Mouse (Mus musculus) MEL (cell line): Measurements from ENCODE around the gene Rundc3a. TPM values are rescaled to one million over a fixed set of nuclear protein-coding genes. Genes with fewer than 3 reads are reported as not detected.

Experiments used
- DNase-seq: peaks from one replicate; pipeline ENCODE4 v3.0.0; 2011; ENCODE audit warnings: low read depth, low spot score
- H3K27ac ChIP-seq: 2 replicates; pipeline ENCODE4 v1.5.1; 2012; ENCODE audit warnings: low read depth, mild to moderate bottlenecking, control low read depth, low read length, moderate library complexity; ENCODE audit not compliant: control insufficient read depth
- H3K27me3 ChIP-seq, 2 experiments: fragments of 150-350 bp in 1 of 2; sonication (generic) in 1 of 2; 2 replicates each; pipeline ENCODE4 v1.6.1; 2012; ENCODE audit warnings: low read length in 2 of 2, mild to moderate bottlenecking in 2 of 2, improper control_type of control experiment in 1 of 2, moderate library complexity in 1 of 2; ENCODE audit not compliant: insufficient read depth in 2 of 2, control insufficient read depth in 1 of 2
- H3K36me3 ChIP-seq, 2 experiments: 2 replicates each; pipeline ENCODE4 v1.6.1; 2012 to 2014; ENCODE audit warnings: low read length in 2 of 2, improper control_type of control experiment in 1 of 2, inconsistent platforms in 1 of 2, mild to moderate bottlenecking in 1 of 2; ENCODE audit not compliant: insufficient read depth in 2 of 2, control insufficient read depth in 1 of 2
- H3K4me1 ChIP-seq, 2 experiments: fragments of 150-350 bp in 1 of 2; sonication (generic) in 1 of 2; 2 replicates each; pipeline ENCODE4 v1.6.1; 2012; ENCODE audit warnings: low read length in 2 of 2, improper control_type of control experiment in 1 of 2, mild to moderate bottlenecking in 1 of 2; ENCODE audit not compliant: insufficient read depth in 2 of 2, control insufficient read depth in 1 of 2
- H3K4me3 ChIP-seq, 2 experiments: fragments of 150-350 bp in 1 of 2; sonication (generic) in 1 of 2; 2 replicates each; pipeline ENCODE4 v1.5.1; 2012; ENCODE audit warnings: low read depth in 2 of 2, low read length in 2 of 2, mild to moderate bottlenecking in 2 of 2, moderate library complexity in 2 of 2, control low read depth in 1 of 2, improper control_type of control experiment in 1 of 2; ENCODE audit not compliant: control insufficient read depth in 1 of 2, insufficient read depth in 1 of 2
- H3K79me2 ChIP-seq: 2 replicates; pipeline ENCODE4 v1.6.1; 2012; ENCODE audit warnings: mild to moderate bottlenecking, low read length, moderate library complexity; ENCODE audit not compliant: control insufficient read depth, poor library complexity, insufficient read depth
- H3K9ac ChIP-seq: 2 replicates; pipeline ENCODE4 v1.6.1; 2012; ENCODE audit warnings: low read depth, mild to moderate bottlenecking, control low read depth, low read length, moderate library complexity; ENCODE audit not compliant: control insufficient read depth, poor library complexity, severe bottlenecking
- H3K9me3 ChIP-seq: fragments of 150-350 bp; sonication (generic); replicated peaks from 2 replicates; pipeline ENCODE4 v1.6.1; 2012; ENCODE audit warnings: mild to moderate bottlenecking, low read length, improper control_type of control experiment, moderate library complexity; ENCODE audit not compliant: insufficient read depth
- BHLHE40 ChIP-seq: IDR thresholded peaks from 2 replicates; pipeline ENCODE4 v1.6.1; 2012; ENCODE audit warnings: low read depth, mild to moderate bottlenecking, inconsistent platforms, low read length, improper control_type of control experiment, borderline replicate concordance
- CHD1 ChIP-seq: IDR thresholded peaks from 2 replicates; pipeline ENCODE4 v1.6.1; 2012; ENCODE audit warnings: low read depth, mild to moderate bottlenecking, inconsistent platforms, low read length, improper control_type of control experiment
- CHD2 ChIP-seq: IDR thresholded peaks from 2 replicates; pipeline ENCODE4 v1.6.1; 2011; ENCODE audit warnings: low read length, improper control_type of control experiment
- CTCF ChIP-seq, 3 experiments: IDR thresholded peaks in 2 of 3; conservative IDR thresholded peaks in 1 of 3; 2 replicates each; pipeline ENCODE4 v1.5.1; 2011 to 2012; ENCODE audit warnings: low read length in 3 of 3, low read depth in 2 of 3, mild to moderate bottlenecking in 2 of 3, improper control_type of control experiment in 1 of 3, inconsistent platforms in 1 of 3, mixed read lengths in 1 of 3, moderate library complexity in 1 of 3; ENCODE audit not compliant: control insufficient read depth in 1 of 3, insufficient read depth in 1 of 3, poor library complexity in 1 of 3, severe bottlenecking in 1 of 3
- E2F4 ChIP-seq: IDR thresholded peaks from 2 replicates; pipeline ENCODE4 v1.6.1; 2011; ENCODE audit warnings: low read depth, low read length, improper control_type of control experiment, borderline replicate concordance
- ELF1 ChIP-seq: IDR thresholded peaks from 2 replicates; pipeline ENCODE4 v1.6.1; 2014; ENCODE audit warnings: low read depth, mild to moderate bottlenecking, inconsistent platforms, low read length, improper control_type of control experiment, moderate library complexity
- EP300 ChIP-seq, 2 experiments: IDR thresholded peaks; 2 replicates each; pipeline ENCODE4 v1.6.1; 2011; ENCODE audit warnings: improper control_type of control experiment in 2 of 2, low read length in 2 of 2, low read depth in 1 of 2, mild to moderate bottlenecking in 1 of 2
- ETS1 ChIP-seq: IDR thresholded peaks from 2 replicates; pipeline ENCODE4 v1.6.1; 2012; ENCODE audit warnings: low read depth, mild to moderate bottlenecking, inconsistent platforms, low read length, improper control_type of control experiment, moderate library complexity
- GABPA ChIP-seq: IDR thresholded peaks from 2 replicates; pipeline ENCODE4 v1.6.1; 2012; ENCODE audit warnings: low read depth, mild to moderate bottlenecking, inconsistent platforms, low read length, improper control_type of control experiment, moderate library complexity
- GATA1 ChIP-seq: IDR thresholded peaks from 2 replicates; pipeline ENCODE4 v1.6.1; 2011; ENCODE audit warnings: low read depth, low read length, improper control_type of control experiment
- HCFC1 ChIP-seq: IDR thresholded peaks from 2 replicates; pipeline ENCODE4 v1.6.1; 2012; ENCODE audit warnings: low read depth, mild to moderate bottlenecking, inconsistent platforms, low read length, improper control_type of control experiment, moderate library complexity
- KAT2A ChIP-seq: conservative IDR thresholded peaks from 2 replicates; pipeline ENCODE4 v1.6.1; 2012; ENCODE audit warnings: low read depth, low read length, improper control_type of control experiment, inconsistent platforms
- MAX ChIP-seq: IDR thresholded peaks from 2 replicates; pipeline ENCODE4 v1.6.1; 2011; ENCODE audit warnings: low read length, improper control_type of control experiment
- MAZ ChIP-seq: IDR thresholded peaks from 2 replicates; pipeline ENCODE4 v1.6.1; 2012; ENCODE audit warnings: low read depth, mild to moderate bottlenecking, inconsistent platforms, low read length, improper control_type of control experiment
- MYC ChIP-seq: IDR thresholded peaks from 2 replicates; pipeline ENCODE4 v1.6.1; 2011; ENCODE audit warnings: low read depth, mild to moderate bottlenecking, low read length, improper control_type of control experiment, moderate library complexity
- POLR2A ChIP-seq, 2 experiments: IDR thresholded peaks; 2 replicates each; pipeline ENCODE4 v1.6.1; 2011 to 2012; ENCODE audit warnings: low read length in 2 of 2, mild to moderate bottlenecking in 2 of 2, control low read depth in 1 of 2, improper control_type of control experiment in 1 of 2, low read depth in 1 of 2, moderate library complexity in 1 of 2; ENCODE audit not compliant: control insufficient read depth in 1 of 2, insufficient read depth in 1 of 2, poor library complexity in 1 of 2
- POLR2AphosphoS5 ChIP-seq: IDR thresholded peaks from 2 replicates; pipeline ENCODE4 v1.6.1; 2012; ENCODE audit warnings: low read depth, borderline replicate concordance, mild to moderate bottlenecking, inconsistent platforms, low read length, moderate library complexity, mixed read lengths
- RAD21 ChIP-seq: IDR thresholded peaks from 2 replicates; pipeline ENCODE4 v1.6.1; 2011; ENCODE audit warnings: mild to moderate bottlenecking, low read depth, low read length, improper control_type of control experiment
- SIN3A ChIP-seq: IDR thresholded peaks from 2 replicates; pipeline ENCODE4 v1.6.1; 2012; ENCODE audit warnings: low read length, improper control_type of control experiment, inconsistent platforms
- TAL1 ChIP-seq: IDR thresholded peaks from 2 replicates; pipeline ENCODE4 v1.6.1; 2012; ENCODE audit warnings: mild to moderate bottlenecking, inconsistent platforms, low read length, moderate library complexity, mixed read lengths
- TBP ChIP-seq: IDR thresholded peaks from 2 replicates; pipeline ENCODE4 v1.8.0; 2011; ENCODE audit warnings: low read depth, low read length, improper control_type of control experiment
- TCF12 ChIP-seq: IDR thresholded peaks from 2 replicates; pipeline ENCODE4 v1.6.1; 2014; ENCODE audit warnings: low read depth, mild to moderate bottlenecking, inconsistent platforms, low read length, improper control_type of control experiment, moderate library complexity
- USF1 ChIP-seq: IDR thresholded peaks from 2 replicates; pipeline ENCODE4 v1.6.1; 2014; ENCODE audit warnings: low read depth, mild to moderate bottlenecking, inconsistent platforms, low read length, improper control_type of control experiment, moderate library complexity
- USF2 ChIP-seq, 2 experiments: IDR thresholded peaks; 2 replicates each; pipeline ENCODE4 v1.6.1; 2011 to 2012; ENCODE audit warnings: improper control_type of control experiment in 2 of 2, low read length in 2 of 2, borderline replicate concordance in 1 of 2, inconsistent platforms in 1 of 2, low read depth in 1 of 2, mild to moderate bottlenecking in 1 of 2; ENCODE audit not compliant: insufficient read depth in 1 of 2
- ZC3H11A ChIP-seq: IDR thresholded peaks from 2 replicates; pipeline ENCODE4 v1.6.1; 2012; ENCODE audit warnings: low read depth, mild to moderate bottlenecking, inconsistent platforms, low read length, improper control_type of control experiment
- ZKSCAN1 ChIP-seq: IDR thresholded peaks from 2 replicates; pipeline ENCODE4 v1.6.1; 2012; ENCODE audit warnings: low read depth, mild to moderate bottlenecking, inconsistent platforms, low read length, improper control_type of control experiment, moderate library complexity
- ZMIZ1 ChIP-seq: IDR thresholded peaks from 2 replicates; pipeline ENCODE4 v1.6.1; 2012; ENCODE audit warnings: low read depth, mild to moderate bottlenecking, inconsistent platforms, low read length, improper control_type of control experiment, moderate library complexity
- ZNF384 ChIP-seq: IDR thresholded peaks from 2 replicates; pipeline ENCODE4 v1.6.1; 2012; ENCODE audit warnings: low read depth, mild to moderate bottlenecking, inconsistent platforms, low read length, improper control_type of control experiment
- polyA plus RNA-seq, 2 experiments: library from polyadenylated mRNA; stranded (reverse) in 1 of 2; unstranded in 1 of 2; fragments of >175 nt in 1 of 2; fragments of >200 nt in 1 of 2; gene quantifications; 2 replicates each; pipeline versions ENCODE4 v1.2.1 to v1.2.4; 2012; ENCODE audit warnings: low replicate concordance in 2 of 2, low read depth in 1 of 2; ENCODE audit not compliant: insufficient read length in 2 of 2, insufficient read depth in 1 of 2, missing spikeins in 1 of 2
- total RNA-seq: library from RNA; depleted of rRNA; stranded (reverse); fragments of 300-350 nt; gene quantifications from 2 replicates; pipeline ENCODE4 v1.2.3, GENCODE M21; 2012

Gene Rundc3a
- total and polyA plus RNA-seq, 3 experiments = 0.39 to 2.1 TPM; not detected in 1

- peaks cover 0 to 14% of the 10 kb centered on the region in 2 experiments; a peak in 2 of 4 replicates for H3K36me3 ChIP-seq
- no peaks in the 10 kb centered on the region for H3K9me3 ChIP-seq
- 0 out of 2 replicates have a peak, but pooled peaks have one; percentile 33 for TF ChIP-seq TBP
- TF ChIP-seq MAZ = peak; percentile 13; the same call in 1 of the 2 replicates
- TF ChIP-seq POLR2A (IDR thresholded peaks at IDR 0.05; ENCODE audit: control insufficient read depth in 1 of 2, insufficient read depth in 1 of 2, low read depth in 1 of 2, low read length in 2 of 2, poor library complexity in 1 of 2) = peak; percentile 14 to 77; a peak in 2 of 4 replicates
- TF ChIP-seq KAT2A = peak; percentile 51; the same call in 1 of the 2 replicates
- no peak for TF ChIP-seq GABPA
- TF ChIP-seq ELF1 = no peak
- TF ChIP-seq CHD1 = peak; percentile 98
- TF ChIP-seq, all 39 proteins: peak for 5
- peak; percentile 90 for DNase-seq
- H3K27me3 ChIP-seq = no peaks in the 10 kb centered on the region
- H3K9ac ChIP-seq = peak within 1 kb of the TSS; percentile 87
- peaks cover 11 to 22% of the 10 kb centered on the region in 2 experiments for H3K4me1 ChIP-seq
- H3K4me3 ChIP-seq = peak within 1 kb of the TSS; percentile 80 to 92
- peaks cover 19% of the 10 kb centered on the region for H3K79me2 ChIP-seq
- H3K27ac ChIP-seq = peak within 1 kb of the TSS; percentile 97
These were observed 14.6 kb downstream of the Rundc3a start, which contains the start of gene Slc25a39 for GRCm38 (mm10) chr11:102407834-102408215. Gene Slc25a39, minus strand, starts transcription at chr11:102407946.

GRCm38 (mm10) chr11:102408344-102408876 lies 15.2 kb downstream of the Rundc3a start:
- Histone ChIP-seq H3K9me3 (no peaks in the 10 kb centered on the region), H3K27me3 (no peaks in the 10 kb centered on the region), H3K27ac (peak overlapping the region; percentile 97), H3K4me3 (peak overlapping the region; percentile 58 to 75), H3K9ac (peak overlapping the region; percentile 87), H3K36me3 (peaks cover 0 to 14% of the 10 kb centered on the region in 2 experiments; a peak in 2 of 4 replicates), H3K4me1 (peaks cover 11 to 22% of the 10 kb centered on the region in 2 experiments), H3K79me2 (peaks cover 19% of the 10 kb centered on the region)
- peak; percentile 100 for DNase-seq
- TF ChIP-seq USF2 (IDR thresholded peaks at IDR 0.05; ENCODE audit: borderline replicate concordance in 1 of 2, insufficient read depth in 1 of 2, low read depth in 1 of 2, low read length in 2 of 2) (no peak), RAD21 (no peak), SIN3A (peak; percentile 100), ETS1 (peak; percentile 79), POLR2AphosphoS5 (no peak; the same call in 1 of the 2 replicates), ZKSCAN1 (no peak), CTCF (IDR thresholded peaks at IDR 0.05 in 2 of 3, conservative IDR thresholded peaks at IDR 0.05 in 1 of 3; ENCODE audit: control insufficient read depth in 1 of 3, insufficient read depth in 1 of 3, low read depth in 2 of 3, low read length in 3 of 3, poor library complexity in 1 of 3, severe bottlenecking in 1 of 3) (no peak), HCFC1 (peak; percentile 91), ZMIZ1 (peak; percentile 99), USF1 (peak; percentile 90), E2F4 (0 out of 2 replicates have a peak, but pooled peaks have one; percentile 63), MAZ (peak; percentile 75; the same call in 1 of the 2 replicates), TAL1 (no peak), GABPA (no peak), EP300 (IDR thresholded peaks at IDR 0.05; ENCODE audit: low read depth in 1 of 2, low read length in 2 of 2) (peak in 1 of 2 experiments; percentile 71; a peak in 2 of 4 replicates), ZNF384 (peak; percentile 43; the same call in 1 of the 2 replicates), MAX (peak; percentile 99), CHD2 (no peak), POLR2A (IDR thresholded peaks at IDR 0.05; ENCODE audit: control insufficient read depth in 1 of 2, insufficient read depth in 1 of 2, low read depth in 1 of 2, low read length in 2 of 2, poor library complexity in 1 of 2) (peak; percentile 89 to 95), TBP (peak; percentile 98), BHLHE40 (peak; percentile 94), ZC3H11A (no peak), TCF12 (peak; percentile 95), GATA1 (no peak), CHD1 (no peak), MYC (peak; percentile 100)
